Mouse (Mus musculus) midbrain, embryonic 12.5 days (tissue): ENCODE data around the gene Clk4. TPM values are rescaled to one million over a fixed set of nuclear protein-coding genes. Genes with fewer than 3 reads are reported as not detected.

ENCODE experiments used
- ATAC-seq: fragments of 200-750 bp; cut with Nextera tagmentation; 2 replicates; pipeline ENCODE4 v1.8.0; 2017; ENCODE audit warnings: low read depth, moderate TSS enrichment, moderate library complexity; ENCODE audit not compliant: low FRiP score
- H3K27ac ChIP-seq: fragments of 300-500 bp; sonication (generic); replicated peaks from 2 replicates; pipeline ENCODE4 v1.5.1; 2016; ENCODE audit warnings: mild to moderate bottlenecking
- H3K27me3 ChIP-seq: fragments of 300-500 bp; sonication (generic); 2 replicates; pipeline ENCODE4 v1.6.1; 2016; ENCODE audit warnings: mild to moderate bottlenecking
- H3K36me3 ChIP-seq: fragments of 300-500 bp; sonication (generic); 2 replicates; pipeline ENCODE4 v1.6.1; 2016
- H3K4me1 ChIP-seq: fragments of 300-500 bp; sonication (generic); 2 replicates; pipeline ENCODE4 v1.6.1; 2016
- H3K4me2 ChIP-seq: fragments of 300-500 bp; sonication (generic); replicated peaks from 2 replicates; pipeline ENCODE4 v1.6.1; 2016; ENCODE audit warnings: mild to moderate bottlenecking, moderate library complexity
- H3K4me3 ChIP-seq: fragments of 300-500 bp; sonication (generic); 2 replicates; pipeline ENCODE4 v1.5.1; 2016; ENCODE audit warnings: mild to moderate bottlenecking
- H3K9ac ChIP-seq: fragments of 300-500 bp; sonication (generic); replicated peaks from 2 replicates; pipeline ENCODE4 v1.6.1; 2016; ENCODE audit warnings: mild to moderate bottlenecking, moderate library complexity
- H3K9me3 ChIP-seq: fragments of 300-500 bp; sonication (generic); 2 replicates; pipeline ENCODE4 v1.6.1; 2016; ENCODE audit warnings: mild to moderate bottlenecking
- WGBS: fragments of 180-500 bp; shearing (Covaris S2); methylation state at CpG from one replicate; pipeline ENCODE4 v1.1.7; 2016; 5-methylcytosine and 5-hydroxymethylcytosine counted together
- polyA plus RNA-seq: library from polyadenylated mRNA; unstranded; fragments of >200 nt; fragmentation: Nextera tagmentation; extraction: Ambion mirVana; gene quantifications from 2 replicates; pipeline ENCODE4 v1.2.1, GENCODE M21; 2016

The Clk4 gene
- polyA plus RNA-seq, 1 experiment from 2014 or later: 150 TPM

- Histone ChIP-seq H3K27ac (no peak overlapping the region), H3K9me3 (no peaks in the 10 kb centered on the region), H3K27me3 (no peaks in the 10 kb centered on the region), H3K4me2 (peak overlapping the region; percentile 59), H3K4me3 (peak overlapping the region; percentile 97; the same call in 1 of the 2 replicates), H3K36me3 (peaks cover 8% of the 10 kb centered on the region), H3K4me1 (peaks cover 31% of the 10 kb centered on the region), H3K9ac (no peak overlapping the region; the same call in 1 of the 2 replicates)
- 57% methylated on average over 3 of the region's 3 CpGs for WGBS
- no peak for ATAC-seq
These were observed 3.8 kb downstream of the Clk4 start for GRCm38 (mm10) chr11:51265326-51265725.

- Histone ChIP-seq H3K4me1 (no peaks in the 10 kb centered on the region), H3K4me2 (no peak overlapping the region), H3K27me3 (no peaks in the 10 kb centered on the region), H3K4me3 (no peak overlapping the region), H3K9me3 (no peaks in the 10 kb centered on the region), H3K36me3 (peaks cover 60% of the 10 kb centered on the region), H3K9ac (no peak overlapping the region), H3K27ac (no peak overlapping the region)
- ATAC-seq: no peak
- WGBS: 78% methylated on average over 1 of the region's 1 CpGs
These were observed 12.9 kb downstream of the Clk4 start for GRCm38 (mm10) chr11:51274418-51274817.

GRCm38 (mm10) chr11:51289564-51290041 is 28.1 kb downstream of the Clk4 start, which contains the start of gene Col23a1:
Gene Col23a1, plus strand, starts transcription at chr11:51289920.
- Histone ChIP-seq H3K27ac (no peak within 1 kb of the TSS; the same call in 1 of the 2 replicates), H3K36me3 (peaks cover under 1% of the 10 kb centered on the region; the same call in 1 of the 2 replicates), H3K9me3 (no peaks in the 10 kb centered on the region), H3K27me3 (peaks cover 27% of the 10 kb centered on the region), H3K4me1 (peaks cover 9% of the 10 kb centered on the region; the same call in 1 of the 2 replicates), H3K4me2 (peak within 1 kb of the TSS; percentile 91), H3K9ac (peak within 1 kb of the TSS; percentile 74), H3K4me3 (peak within 1 kb of the TSS; percentile 62)
- WGBS: 1% methylated on average over 30 of the region's 38 CpGs
- ATAC-seq: peak; percentile 89

- no peaks in the 10 kb centered on the region for H3K36me3 ChIP-seq
- H3K9ac ChIP-seq: peak overlapping the region; percentile 74
- peak; percentile 81 for ATAC-seq
- peak overlapping the region; percentile 91 for H3K4me2 ChIP-seq
- H3K9me3 ChIP-seq: no peaks in the 10 kb centered on the region
- H3K27me3 ChIP-seq: peaks cover 27% of the 10 kb centered on the region
- no peak overlapping the region for H3K27ac ChIP-seq
- peaks cover 9% of the 10 kb centered on the region; the same call in 1 of the 2 replicates for H3K4me1 ChIP-seq
- 2% methylated on average over 63 of the region's 74 CpGs for WGBS
- peak overlapping the region; percentile 62 for H3K4me3 ChIP-seq
These were observed 28.8 kb downstream of the Clk4 start for GRCm38 (mm10) chr11:51290066-51290955.

- Histone ChIP-seq H3K4me2 (no peak overlapping the region), H3K36me3 (no peaks in the 10 kb centered on the region), H3K9ac (no peak overlapping the region), H3K4me1 (peaks cover 9% of the 10 kb centered on the region; the same call in 1 of the 2 replicates), H3K27ac (no peak overlapping the region), H3K9me3 (no peaks in the 10 kb centered on the region), H3K27me3 (peaks cover 27% of the 10 kb centered on the region), H3K4me3 (no peak overlapping the region)
- WGBS: 75% methylated on average over 2 of the region's 2 CpGs
- ATAC-seq: no peak
These were observed 32.5 kb downstream of the Clk4 start for GRCm38 (mm10) chr11:51293956-51294530.

GRCm38 (mm10) chr11:51295742-51296141 is 34.2 kb downstream of the Clk4 start:
- Histone ChIP-seq H3K9ac (no peak overlapping the region), H3K4me1 (no peaks in the 10 kb centered on the region), H3K27ac (no peak overlapping the region), H3K9me3 (no peaks in the 10 kb centered on the region), H3K4me3 (no peak overlapping the region), H3K27me3 (peaks cover 19% of the 10 kb centered on the region), H3K36me3 (no peaks in the 10 kb centered on the region), H3K4me2 (no peak overlapping the region)
- WGBS: 89% methylated on average over 3 of the region's 3 CpGs
- no peak for ATAC-seq

GRCm38 (mm10) chr11:51298691-51299090 is 37.2 kb downstream of the Clk4 start:
- no peak overlapping the region for H3K27ac ChIP-seq

GRCm38 (mm10) chr11:51302396-51302795 is 40.9 kb downstream of the Clk4 start:
- Histone ChIP-seq H3K36me3 (no peaks in the 10 kb centered on the region), H3K27ac (no peak overlapping the region), H3K4me2 (no peak overlapping the region), H3K9me3 (no peaks in the 10 kb centered on the region), H3K27me3 (no peaks in the 10 kb centered on the region), H3K9ac (no peak overlapping the region), H3K4me1 (no peaks in the 10 kb centered on the region), H3K4me3 (no peak overlapping the region)
- no peak for ATAC-seq
- WGBS: 84% methylated on average over 5 of the region's 5 CpGs

More at GRCm38 (mm10) chr11:51298691-51299090, 37.2 kb downstream of the Clk4 start:
- Histone ChIP-seq H3K4me1 (no peaks in the 10 kb centered on the region), H3K27me3 (no peaks in the 10 kb centered on the region), H3K36me3 (no peaks in the 10 kb centered on the region), H3K4me2 (no peak overlapping the region), H3K4me3 (no peak overlapping the region), H3K9me3 (no peaks in the 10 kb centered on the region), H3K9ac (no peak overlapping the region)
- WGBS: 95% methylated on average over 4 of the region's 4 CpGs
- no peak for ATAC-seq

- no peaks in the 10 kb centered on the region for H3K9me3 ChIP-seq
- 78% methylated on average over 12 of the region's 12 CpGs for WGBS
- H3K4me1 ChIP-seq: no peaks in the 10 kb centered on the region
- H3K27me3 ChIP-seq: no peaks in the 10 kb centered on the region
- H3K27ac ChIP-seq: no peak overlapping the region
- ATAC-seq: no peak
- H3K36me3 ChIP-seq: no peaks in the 10 kb centered on the region
- no peak overlapping the region for H3K4me2 ChIP-seq
- H3K9ac ChIP-seq: no peak overlapping the region
- H3K4me3 ChIP-seq: no peak overlapping the region
These were observed 42.5 kb downstream of the Clk4 start for GRCm38 (mm10) chr11:51303981-51304553.

GRCm38 (mm10) chr11:51308306-51308705 is 46.8 kb downstream of the Clk4 start:
- Histone ChIP-seq H3K4me1 (no peaks in the 10 kb centered on the region), H3K27ac (no peak overlapping the region), H3K9ac (no peak overlapping the region), H3K4me2 (no peak overlapping the region), H3K36me3 (no peaks in the 10 kb centered on the region), H3K27me3 (no peaks in the 10 kb centered on the region), H3K9me3 (no peaks in the 10 kb centered on the region), H3K4me3 (no peak overlapping the region)
- ATAC-seq: no peak
- 71% methylated on average over 5 of the region's 5 CpGs for WGBS

- Histone ChIP-seq H3K9me3 (0 out of 2 replicates have a peak, but pooled peaks cover 2% of the 10 kb centered on the region), H3K36me3 (no peaks in the 10 kb centered on the region), H3K27ac (no peak overlapping the region), H3K4me1 (no peaks in the 10 kb centered on the region), H3K4me3 (no peak overlapping the region), H3K9ac (no peak overlapping the region), H3K27me3 (no peaks in the 10 kb centered on the region), H3K4me2 (no peak overlapping the region)
- ATAC-seq: no peak
- WGBS: 82% methylated on average over 8 of the region's 8 CpGs
These were observed 50.3 kb downstream of the Clk4 start for GRCm38 (mm10) chr11:51311846-51312245.
